Mouse (Mus musculus): ENCODE measurements at regions not wholly inside any gene's neighbourhood (a gene's known extent, or its start where the extent isn't known, plus 50 kb on each side); places are given as distances from the start of the nearest gene placed in this dataset.

DNA sequence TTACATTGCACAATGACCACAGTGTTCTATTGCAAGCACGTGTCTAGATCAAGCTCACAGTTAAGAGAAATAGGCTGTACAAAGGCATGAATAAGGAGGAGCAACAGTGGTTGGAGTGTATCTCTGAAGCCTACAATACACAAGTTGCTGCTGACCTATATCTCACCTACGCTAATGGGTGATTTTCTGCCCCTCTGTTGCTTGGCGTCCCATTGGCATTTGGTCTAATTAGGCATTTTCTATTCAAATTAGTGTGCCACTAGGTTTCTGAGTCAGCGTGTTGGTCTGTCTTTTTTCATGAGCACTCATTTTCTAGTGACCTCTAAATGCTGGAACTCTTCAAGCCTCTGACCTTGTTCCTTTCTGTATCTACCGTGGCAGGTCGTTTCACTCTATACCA, 98.9 kb upstream of the Slc24a2 start:
- TF ChIP-seq CTCF (IDR thresholded peaks at IDR 0.05) (no peak), EP300 (IDR thresholded peaks at IDR 0.05) (no peak)
